Mouse (Mus musculus) E14TG2a.4 (cell line): Measurements from ENCODE around the gene P2ry2.

Source experiments
- CTCF ChIP-seq: conservative IDR thresholded peaks from 2 replicates; pipeline ENCODE4 v1.5.1; 2014; ENCODE audit warnings: low read length
- NANOG ChIP-seq: IDR thresholded peaks from 2 replicates; pipeline ENCODE4 v1.6.1; 2014; ENCODE audit warnings: borderline replicate concordance, low read length, mixed read lengths

DNA sequence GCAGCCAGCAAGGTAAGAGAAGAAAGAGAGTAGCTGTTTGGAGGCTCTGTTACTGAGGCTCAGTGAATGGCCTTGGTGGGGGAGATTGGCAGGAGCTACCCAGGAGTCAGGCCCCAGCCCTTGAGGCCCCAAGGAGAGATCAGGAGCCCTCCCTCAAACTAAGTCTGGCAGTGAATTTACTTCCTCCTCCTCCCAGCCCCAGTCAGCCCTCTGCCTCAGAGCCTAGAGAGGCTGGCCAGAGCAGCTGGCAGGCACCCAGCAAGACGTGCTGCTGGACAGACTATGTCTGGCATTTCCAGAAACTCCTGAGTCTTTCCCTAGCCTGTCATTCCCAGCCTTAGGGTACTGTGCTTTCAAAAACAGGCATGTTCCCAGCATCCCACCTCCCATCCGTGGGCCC is 33.5 kb downstream of the P2ry2 start:
- TF ChIP-seq CTCF (no peak), NANOG (no peak)
